Mouse (Mus musculus) heart, embryonic 10.5 days (tissue): ENCODE measurements around the gene Pgc. TPM values are rescaled to one million over a fixed set of nuclear protein-coding genes. Genes with fewer than 3 reads are reported as not detected.

ENCODE experiments used
- DNase-seq: peaks from one replicate; pipeline ENCODE4 v3.0.0-alpha.2; 2017; ENCODE audit warnings: low spot score
- H3K27ac ChIP-seq: fragments of 300-500 bp; sonication (generic); 2 replicates; pipeline ENCODE4 v1.5.1; 2016; ENCODE audit warnings: mild to moderate bottlenecking
- H3K27me3 ChIP-seq: fragments of 300-500 bp; sonication (generic); 2 replicates; pipeline ENCODE4 v1.6.1; 2016; ENCODE audit warnings: mild to moderate bottlenecking; ENCODE audit not compliant: poor library complexity, insufficient read depth, severe bottlenecking
- H3K36me3 ChIP-seq: fragments of 300-500 bp; sonication (generic); 2 replicates; pipeline ENCODE4 v1.6.1; 2016; ENCODE audit warnings: mild to moderate bottlenecking, moderate library complexity
- H3K4me1 ChIP-seq: fragments of 300-500 bp; sonication (generic); 2 replicates; pipeline ENCODE4 v1.6.1; 2016; ENCODE audit warnings: mild to moderate bottlenecking
- H3K4me3 ChIP-seq: fragments of 300-500 bp; sonication (generic); 2 replicates; pipeline ENCODE4 v1.5.1; 2016; ENCODE audit warnings: mild to moderate bottlenecking, moderate library complexity
- H3K9me3 ChIP-seq: fragments of 300-500 bp; sonication (generic); 2 replicates; pipeline ENCODE4 v1.6.1; 2016; ENCODE audit warnings: mild to moderate bottlenecking, moderate library complexity
- WGBS: fragments of 180-500 bp; shearing (Covaris S2); methylation state at CpG from one replicate; pipeline ENCODE4 v1.1.7; 2016; 5-methylcytosine and 5-hydroxymethylcytosine counted together
- polyA plus RNA-seq: library from polyadenylated mRNA; unstranded; fragments of >200 nt; fragmentation: Nextera tagmentation; extraction: Ambion mirVana; gene quantifications from 2 replicates; pipeline ENCODE4 v1.2.1, GENCODE M21; 2016

The Pgc gene
- polyA plus RNA-seq, 1 experiment from 2014 or later, result 0.49 TPM

GRCm38 (mm10) chr17:47715037-47715436 is 11.6 kb upstream of the Pgc start:
- Histone ChIP-seq H3K4me3 (no peak overlapping the region), H3K9me3 (no peaks in the 10 kb centered on the region), H3K27ac (no peak overlapping the region; the same call in 1 of the 2 replicates), H3K27me3 (peaks cover 16% of the 10 kb centered on the region), H3K4me1 (peaks cover 29% of the 10 kb centered on the region), H3K36me3 (no peaks in the 10 kb centered on the region)
- WGBS, result 58% methylated on average over 3 of the region's 3 CpGs
- no peak for DNase-seq

GRCm38 (mm10) chr17:47721183-47721582 is 5.5 kb upstream of the Pgc start:
- peaks cover 10% of the 10 kb centered on the region for H3K4me1 ChIP-seq
- no peak overlapping the region for H3K4me3 ChIP-seq
- DNase-seq, result no peak
- no peak overlapping the region for H3K27ac ChIP-seq
- 49% methylated on average over 4 of the region's 4 CpGs for WGBS
- no peaks in the 10 kb centered on the region for H3K36me3 ChIP-seq
- peaks cover 10% of the 10 kb centered on the region; the same call in 1 of the 2 replicates for H3K27me3 ChIP-seq
- no peaks in the 10 kb centered on the region for H3K9me3 ChIP-seq

GRCm38 (mm10) chr17:47730633-47731575 is 4.3 kb downstream of the Pgc start:
- 53% methylated on average over 24 of the region's 24 CpGs for WGBS
- 0 out of 2 replicates have a peak overlapping the region, but pooled peaks have one; percentile 10 for H3K27ac ChIP-seq
- H3K9me3 ChIP-seq, result no peaks in the 10 kb centered on the region
- H3K4me3 ChIP-seq, result no peak overlapping the region
- peaks cover 7% of the 10 kb centered on the region; the same call in 1 of the 2 replicates for H3K4me1 ChIP-seq
- H3K36me3 ChIP-seq, result no peaks in the 10 kb centered on the region
- no peak for DNase-seq
- peaks cover 21% of the 10 kb centered on the region; the same call in 1 of the 2 replicates for H3K27me3 ChIP-seq

- no peaks in the 10 kb centered on the region for H3K9me3 ChIP-seq
- DNase-seq, result no peak
- 73% methylated on average over 14 of the region's 14 CpGs for WGBS
Measured at GRCm38 (mm10) chr17:47735553-47736100, 9.0 kb downstream of the Pgc start.

GRCm38 (mm10) chr17:47736856-47737255 is 10.2 kb downstream of the Pgc start, which contains the start of gene Tfeb:
TSS of gene Tfeb (plus strand) at chr17:47737030.
- peak; percentile 94 for DNase-seq
- peaks cover 29% of the 10 kb centered on the region for H3K27me3 ChIP-seq
- peak within 1 kb of the TSS; percentile 94 for H3K27ac ChIP-seq
- H3K36me3 ChIP-seq, result no peaks in the 10 kb centered on the region
- peaks cover 43% of the 10 kb centered on the region for H3K4me1 ChIP-seq
- no peaks in the 10 kb centered on the region for H3K9me3 ChIP-seq
- WGBS, result under 1% methylated on average over 47 of the region's 47 CpGs
- H3K4me3 ChIP-seq, result peak within 1 kb of the TSS; percentile 92

More at GRCm38 (mm10) chr17:47735553-47736100, 9.0 kb downstream of the Pgc start:
- peaks cover 36% of the 10 kb centered on the region for H3K4me1 ChIP-seq
- H3K27me3 ChIP-seq, result peaks cover 29% of the 10 kb centered on the region
- no peak overlapping the region for H3K4me3 ChIP-seq
- H3K36me3 ChIP-seq, result no peaks in the 10 kb centered on the region
- H3K27ac ChIP-seq, result no peak overlapping the region

- peaks cover 23% of the 10 kb centered on the region for H3K27me3 ChIP-seq
- peak; percentile 92 for DNase-seq
- no peaks in the 10 kb centered on the region for H3K36me3 ChIP-seq
- peak overlapping the region; percentile 94 for H3K27ac ChIP-seq
- no peaks in the 10 kb centered on the region for H3K9me3 ChIP-seq
- WGBS, result under 1% methylated on average over 44 of the region's 60 CpGs
- peaks cover 44% of the 10 kb centered on the region for H3K4me1 ChIP-seq
- H3K4me3 ChIP-seq, result peak overlapping the region; percentile 92
Measured at GRCm38 (mm10) chr17:47737271-47738065, 10.8 kb downstream of the Pgc start.

GRCm38 (mm10) chr17:47738066-47738878 is 11.6 kb downstream of the Pgc start:
- peaks cover 18% of the 10 kb centered on the region for H3K27me3 ChIP-seq
- no peaks in the 10 kb centered on the region for H3K9me3 ChIP-seq
- peaks cover 51% of the 10 kb centered on the region for H3K4me1 ChIP-seq
- H3K27ac ChIP-seq, result peak overlapping the region; percentile 94
- WGBS, result under 1% methylated on average over 59 of the region's 61 CpGs
- peak; percentile 88 for DNase-seq
- no peaks in the 10 kb centered on the region for H3K36me3 ChIP-seq
- H3K4me3 ChIP-seq, result peak overlapping the region; percentile 92

- DNase-seq, result no peak
- WGBS, result 5% methylated on average over 20 of the region's 20 CpGs
- Histone ChIP-seq H3K4me1 (peaks cover 60% of the 10 kb centered on the region), H3K4me3 (peak overlapping the region; percentile 92), H3K36me3 (peaks cover 2% of the 10 kb centered on the region; the same call in 1 of the 2 replicates), H3K27ac (peak overlapping the region; percentile 94), H3K27me3 (peaks cover 18% of the 10 kb centered on the region), H3K9me3 (no peaks in the 10 kb centered on the region)
Measured at GRCm38 (mm10) chr17:47738879-47739798, 12.5 kb downstream of the Pgc start.

GRCm38 (mm10) chr17:47740186-47740585 is 13.5 kb downstream of the Pgc start:
- Histone ChIP-seq H3K4me1 (peaks cover 62% of the 10 kb centered on the region), H3K27me3 (peaks cover 18% of the 10 kb centered on the region), H3K27ac (no peak overlapping the region), H3K36me3 (peaks cover 7% of the 10 kb centered on the region; the same call in 1 of the 2 replicates), H3K4me3 (no peak overlapping the region), H3K9me3 (peaks cover 3% of the 10 kb centered on the region; the same call in 1 of the 2 replicates)
- WGBS, result 65% methylated on average over 2 of the region's 2 CpGs
- no peak for DNase-seq

- peaks cover 7% of the 10 kb centered on the region; the same call in 1 of the 2 replicates for H3K36me3 ChIP-seq
- 15% methylated on average over 16 of the region's 16 CpGs for WGBS
- H3K27ac ChIP-seq, result peak overlapping the region; percentile 37; the same call in 1 of the 2 replicates
- H3K27me3 ChIP-seq, result peaks cover 16% of the 10 kb centered on the region
- peaks cover 3% of the 10 kb centered on the region; the same call in 1 of the 2 replicates for H3K9me3 ChIP-seq
- H3K4me3 ChIP-seq, result peak overlapping the region; percentile 27
- DNase-seq, result no peak
- peaks cover 56% of the 10 kb centered on the region for H3K4me1 ChIP-seq
Measured at GRCm38 (mm10) chr17:47742991-47743734, 16.5 kb downstream of the Pgc start.
